22 mouse cellular contexts compared by ENCODE assay signal in the genomic region with DNA sequence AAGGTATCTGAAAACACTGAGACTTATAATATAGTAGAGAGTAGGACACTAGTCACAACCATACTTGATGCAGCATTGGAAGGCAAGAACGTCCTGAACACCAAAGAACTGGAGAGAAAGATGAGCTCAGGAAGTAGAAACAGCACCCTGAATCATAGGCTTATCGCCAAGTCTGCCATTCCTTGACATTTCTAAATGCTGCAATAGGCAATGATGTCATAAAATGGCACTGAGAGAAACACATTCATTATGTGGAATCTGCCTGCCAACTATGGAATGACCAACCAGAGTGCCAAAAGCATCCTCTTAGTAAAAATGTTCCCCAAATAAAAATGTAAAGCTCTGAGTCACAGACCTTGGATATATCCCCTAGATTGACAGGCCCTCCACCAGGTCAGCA.
DNase-seq lines count a peak whose midpoint lies in the region; ATAC-seq lines count a peak whose summit lies in the region.
"Had no signal": no experiment of that assay in that cellular context is flagged by ENCODE, and none has a peak within 500 bp of the region (broad histone marks: within the 10 kb centered on the region; RNA-seq: fewer than 3 reads in every experiment).

No protein-coding gene starts in this region.

- no peak overlapping the region for H3K27ac ChIP-seq in forebrain, embryonic 13.5 days
- H3K27ac ChIP-seq in midbrain, embryonic 10.5 days (replicated peaks), result no peak overlapping the region
- H3K27ac ChIP-seq: embryonic facial prominence, embryonic 13.5 days; forebrain, embryonic 12.5 days; heart, adult 2 months; heart, embryonic 15.5 days; hindbrain, embryonic 13.5 days had no signal

- no peak overlapping the region for H3K9ac ChIP-seq in forebrain, embryonic 13.5 days
- H3K9ac ChIP-seq: embryonic facial prominence, embryonic 13.5 days; forebrain, embryonic 12.5 days; forebrain, postnatal 0 days; heart, embryonic 15.5 days; hindbrain, embryonic 13.5 days had no signal

- no peak for DNase-seq in cerebellum, adult 9-11 months
- DNase-seq in MN1 (ENCODE audit: low spot score), result peak; percentile 37
- peak; percentile 5 to 10 for DNase-seq in adrenal gland, postnatal 36 days
- DNase-seq in midbrain, embryonic 10.5 days (ENCODE audit: low spot score), result no peak
- DNase-seq: B cell, adult 2 months; forebrain, postnatal 0 days; gastrocnemius, postnatal 14 days; heart, adult 2 months; heart, postnatal 14 days; kidney, adult 2 months had no signal

- no peaks in the 10 kb centered on the region for H3K9me3 ChIP-seq in forebrain, embryonic 13.5 days (replicated peaks)
- no peaks in the 10 kb centered on the region for H3K9me3 ChIP-seq in midbrain, embryonic 10.5 days (replicated peaks)
- H3K9me3 ChIP-seq: embryonic facial prominence, embryonic 13.5 days; forebrain, embryonic 12.5 days; G1E; heart, embryonic 15.5 days; hindbrain, embryonic 13.5 days had no signal

- peak; percentile 52; the same call in 1 of the 2 replicates for ATAC-seq in cerebellum, adult (ENCODE audit: insufficient number of reproducible peaks, low FRiP score, low TSS enrichment)
- no peak for ATAC-seq in forebrain, embryonic 13.5 days
- ATAC-seq in activated CD4-positive, CD25-positive, alpha-beta regulatory T cell, adult 4 months, result no peak
- ATAC-seq: CD4-positive, CD25-positive, alpha-beta regulatory T cell, adult 4 months; forebrain, postnatal 0 days; intestine, embryonic 16.5 days; Patski had no signal

- H3K36me3 ChIP-seq in forebrain, embryonic 13.5 days (ENCODE audit: poor library complexity, severe bottlenecking), result no peaks in the 10 kb centered on the region
- H3K36me3 ChIP-seq in midbrain, embryonic 10.5 days, result no peaks in the 10 kb centered on the region
- H3K36me3 ChIP-seq: embryonic facial prominence, embryonic 13.5 days; forebrain, embryonic 12.5 days; G1E; heart, embryonic 15.5 days; hindbrain, embryonic 13.5 days had no signal

- H3K4me3 ChIP-seq in forebrain, embryonic 13.5 days, result no peak overlapping the region
- no peak overlapping the region for H3K4me3 ChIP-seq in midbrain, embryonic 10.5 days
- H3K4me3 ChIP-seq: embryonic facial prominence, embryonic 13.5 days; forebrain, embryonic 12.5 days; heart, adult 2 months; heart, embryonic 15.5 days; hindbrain, embryonic 13.5 days had no signal

- 87% methylated on average over 2 of the region's 2 CpGs for WGBS in forebrain, embryonic 13.5 days
- 86% methylated on average over 2 of the region's 2 CpGs for WGBS in midbrain, embryonic 10.5 days

- no peak overlapping the region for H3K4me2 ChIP-seq in forebrain, embryonic 13.5 days
- H3K4me2 ChIP-seq: embryonic facial prominence, embryonic 13.5 days; forebrain, embryonic 12.5 days; heart, embryonic 11.5 days; heart, embryonic 15.5 days; hindbrain, embryonic 13.5 days had no signal

- no peaks in the 10 kb centered on the region for H3K27me3 ChIP-seq in forebrain, embryonic 13.5 days
- H3K27me3 ChIP-seq in midbrain, embryonic 10.5 days (ENCODE audit: low read depth, poor library complexity, severe bottlenecking), result no peaks in the 10 kb centered on the region
- H3K27me3 ChIP-seq: embryonic facial prominence, embryonic 13.5 days; forebrain, embryonic 12.5 days; heart, embryonic 15.5 days; hindbrain, embryonic 13.5 days; Patski had no signal

- no peaks in the 10 kb centered on the region for H3K4me1 ChIP-seq in forebrain, embryonic 13.5 days
- H3K4me1 ChIP-seq in midbrain, embryonic 10.5 days, result no peaks in the 10 kb centered on the region
- H3K4me1 ChIP-seq: embryonic facial prominence, embryonic 13.5 days; forebrain, embryonic 12.5 days; heart, embryonic 15.5 days; hindbrain, embryonic 13.5 days had no signal

Comparison
In these comparisons a context has a peak if more than half of its experiments do, and no peak if none do; other contexts are left out.
1. DNase-seq: peak in MN1 (single experiment) and adrenal gland, postnatal 36 days (2 of 2); none in cerebellum, adult 9-11 months (single experiment) and midbrain, embryonic 10.5 days (single experiment).